Mouse (Mus musculus) kidney, postnatal 25 days (tissue): ENCODE measurements around the gene Foxp1.

Experiments
- DNase-seq, 2 experiments: peaks; one replicate each; pipeline ENCODE4 v3.0.0; 2021; ENCODE audit warnings: mixed read lengths in 2 of 2

Gene Foxp1

GRCm38 (mm10) chr6:99350156-99350555 lies 172.4 kb downstream of the Foxp1 start:
- no peak for DNase-seq

- no peak for DNase-seq
These were observed 174.7 kb downstream of the Foxp1 start for GRCm38 (mm10) chr6:99347836-99348235.

GRCm38 (mm10) chr6:99344966-99345365 lies 177.6 kb downstream of the Foxp1 start:
- no peak for DNase-seq

GRCm38 (mm10) chr6:99344357-99344756 lies 178.2 kb downstream of the Foxp1 start:
- DNase-seq, result no peak

- DNase-seq, result no peak
These were observed 178.7 kb downstream of the Foxp1 start for GRCm38 (mm10) chr6:99343815-99344214.

- no peak for DNase-seq
These were observed 180.1 kb downstream of the Foxp1 start for GRCm38 (mm10) chr6:99342416-99342815.

GRCm38 (mm10) chr6:99340902-99341301 lies 181.6 kb downstream of the Foxp1 start:
- DNase-seq, result no peak

- DNase-seq, result no peak
These were observed 182.4 kb downstream of the Foxp1 start for GRCm38 (mm10) chr6:99339986-99340721.

GRCm38 (mm10) chr6:99339343-99339620 lies 183.2 kb downstream of the Foxp1 start:
- DNase-seq, result no peak

- DNase-seq, result no peak
These were observed 183.8 kb downstream of the Foxp1 start for GRCm38 (mm10) chr6:99338593-99339342.

- no peak for DNase-seq
These were observed 184.3 kb downstream of the Foxp1 start for GRCm38 (mm10) chr6:99338174-99338573.

GRCm38 (mm10) chr6:99337575-99337974 lies 184.9 kb downstream of the Foxp1 start:
- DNase-seq, result peak; percentile 29 to 46

GRCm38 (mm10) chr6:99336191-99336590 lies 186.3 kb downstream of the Foxp1 start:
- DNase-seq, result no peak

- peak; percentile 38 to 68 for DNase-seq
These were observed 187.2 kb downstream of the Foxp1 start for GRCm38 (mm10) chr6:99335174-99335830.

- no peak for DNase-seq
These were observed 188.3 kb downstream of the Foxp1 start for GRCm38 (mm10) chr6:99334255-99334654.

GRCm38 (mm10) chr6:99333127-99333526 lies 189.4 kb downstream of the Foxp1 start:
- DNase-seq, result no peak

- no peak for DNase-seq
These were observed 192.4 kb downstream of the Foxp1 start for GRCm38 (mm10) chr6:99330169-99330568.

GRCm38 (mm10) chr6:99328634-99329033 lies 193.9 kb downstream of the Foxp1 start:
- DNase-seq, result no peak

GRCm38 (mm10) chr6:99328146-99328545 lies 194.4 kb downstream of the Foxp1 start:
- no peak for DNase-seq

GRCm38 (mm10) chr6:99327721-99328120 lies 194.8 kb downstream of the Foxp1 start:
- DNase-seq, result peak in 1 of 2 experiments; percentile 41

GRCm38 (mm10) chr6:99325881-99326280 lies 196.6 kb downstream of the Foxp1 start:
- peak; percentile 55 to 56 for DNase-seq

- DNase-seq, result no peak
These were observed 197.1 kb downstream of the Foxp1 start for GRCm38 (mm10) chr6:99325461-99325860.

- DNase-seq, result no peak
These were observed 200.2 kb downstream of the Foxp1 start for GRCm38 (mm10) chr6:99322132-99322904.
